Mouse (Mus musculus) midbrain, embryonic 15.5 days (tissue): ENCODE results near the gene Rpp21. TPM values are rescaled to one million over a fixed set of nuclear protein-coding genes. Genes with fewer than 3 reads are reported as not detected.

Experiments used
- ATAC-seq: fragments of 200-750 bp; cut with Nextera tagmentation; replicated peaks from 2 replicates; pipeline ENCODE4 v1.8.0; 2017; ENCODE audit warnings: moderate TSS enrichment
- H3K27ac ChIP-seq: fragments of 300-500 bp; sonication (generic); 2 replicates; pipeline ENCODE4 v1.5.1; 2015; ENCODE audit warnings: mild to moderate bottlenecking, inconsistent platforms
- H3K27me3 ChIP-seq: fragments of 300-500 bp; sonication (generic); replicated peaks from 2 replicates; pipeline ENCODE4 v1.6.1; 2015; ENCODE audit warnings: inconsistent platforms
- H3K36me3 ChIP-seq: fragments of 300-500 bp; sonication (generic); replicated peaks from 2 replicates; pipeline ENCODE4 v1.6.1; 2015; ENCODE audit warnings: inconsistent platforms
- H3K4me1 ChIP-seq: fragments of 300-500 bp; sonication (generic); 2 replicates; pipeline ENCODE4 v1.6.1; 2015; ENCODE audit warnings: inconsistent platforms
- H3K4me2 ChIP-seq: fragments of 300-500 bp; sonication (generic); 2 replicates; pipeline ENCODE4 v1.6.1; 2015; ENCODE audit warnings: inconsistent platforms, mild to moderate bottlenecking, moderate library complexity
- H3K4me3 ChIP-seq: fragments of 300-500 bp; sonication (generic); 2 replicates; pipeline ENCODE4 v1.5.1; 2015; ENCODE audit warnings: mild to moderate bottlenecking, inconsistent platforms
- H3K9ac ChIP-seq: fragments of 300-500 bp; sonication (generic); 2 replicates; pipeline ENCODE4 v1.6.1; 2015; ENCODE audit warnings: mild to moderate bottlenecking, inconsistent platforms
- H3K9me3 ChIP-seq: fragments of 300-500 bp; sonication (generic); 2 replicates; pipeline ENCODE4 v1.6.1; 2016; ENCODE audit warnings: inconsistent platforms
- WGBS: fragments of 180-500 bp; shearing (Covaris S2); methylation state at CpG from one replicate; pipeline ENCODE4 v1.1.7; 2015; ENCODE audit warnings: mixed read lengths; 5-methylcytosine and 5-hydroxymethylcytosine counted together
- polyA plus RNA-seq: library from polyadenylated mRNA; unstranded; fragments of >200 nt; fragmentation: Nextera tagmentation; extraction: Ambion mirVana; gene quantifications from 2 replicates; pipeline ENCODE4 v1.2.1, GENCODE M21; 2015

The Rpp21 gene
- polyA plus RNA-seq, 1 experiment from 2014 or later: 138 TPM

- H3K27ac ChIP-seq: no peak overlapping the region
- no peak overlapping the region for H3K4me2 ChIP-seq
- H3K4me3 ChIP-seq: no peak overlapping the region
- 19% methylated on average over 8 of the region's 8 CpGs for WGBS
- H3K4me1 ChIP-seq: no peaks in the 10 kb centered on the region
- H3K9me3 ChIP-seq: no peaks in the 10 kb centered on the region
- no peak for ATAC-seq
- peaks cover 33% of the 10 kb centered on the region for H3K27me3 ChIP-seq
- no peak overlapping the region for H3K9ac ChIP-seq
- H3K36me3 ChIP-seq: no peaks in the 10 kb centered on the region
Measured at GRCm38 (mm10) chr17:36226921-36227320, 30.9 kb downstream of the Rpp21 start.

- no peak overlapping the region for H3K27ac ChIP-seq
- peaks cover 28% of the 10 kb centered on the region for H3K27me3 ChIP-seq
- no peak overlapping the region for H3K4me2 ChIP-seq
- no peaks in the 10 kb centered on the region for H3K36me3 ChIP-seq
- ATAC-seq: no peak
- H3K4me1 ChIP-seq: no peaks in the 10 kb centered on the region
- no peak overlapping the region for H3K9ac ChIP-seq
- 10% methylated on average over 9 of the region's 9 CpGs for WGBS
- H3K9me3 ChIP-seq: no peaks in the 10 kb centered on the region
- H3K4me3 ChIP-seq: no peak overlapping the region
Measured at GRCm38 (mm10) chr17:36225231-36225824, 32.5 kb downstream of the Rpp21 start.

DNA sequence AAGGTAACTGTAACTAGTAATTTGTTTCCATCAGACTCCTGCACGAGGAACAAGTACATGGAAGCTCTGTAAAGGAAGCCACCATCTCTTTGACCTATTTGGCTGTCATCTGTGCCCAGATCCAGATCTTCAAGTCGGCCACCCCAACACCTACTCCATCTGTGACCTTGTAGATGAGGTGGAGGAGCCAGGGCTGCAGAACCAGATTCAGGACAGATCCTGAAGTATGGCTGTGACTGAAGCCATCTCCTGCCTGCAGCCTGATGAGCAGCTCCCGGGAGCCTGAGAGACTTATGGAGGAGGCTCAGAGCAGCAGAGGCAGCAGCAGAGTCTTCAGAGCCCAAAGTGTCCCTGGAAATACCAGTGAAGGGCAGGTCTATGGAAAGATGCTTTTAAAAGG, 33.4 kb downstream of the Rpp21 start:
- no peak overlapping the region for H3K9ac ChIP-seq
- H3K36me3 ChIP-seq: no peaks in the 10 kb centered on the region
- peaks cover 19% of the 10 kb centered on the region for H3K27me3 ChIP-seq
- no peak for ATAC-seq
- no peaks in the 10 kb centered on the region for H3K9me3 ChIP-seq
- 45% methylated on average over 3 of the region's 3 CpGs for WGBS
- no peak overlapping the region for H3K4me2 ChIP-seq
- H3K27ac ChIP-seq: no peak overlapping the region
- H3K4me3 ChIP-seq: no peak overlapping the region
- no peaks in the 10 kb centered on the region for H3K4me1 ChIP-seq

- no peak overlapping the region for H3K4me2 ChIP-seq
- no peak for ATAC-seq
- H3K36me3 ChIP-seq: no peaks in the 10 kb centered on the region
- no peak overlapping the region for H3K9ac ChIP-seq
- WGBS: 52% methylated on average over 5 of the region's 5 CpGs
- no peak overlapping the region for H3K27ac ChIP-seq
- H3K4me1 ChIP-seq: 0 out of 2 replicates have a peak, but pooled peaks cover 4% of the 10 kb centered on the region
- H3K4me3 ChIP-seq: no peak overlapping the region
- H3K9me3 ChIP-seq: no peaks in the 10 kb centered on the region
- H3K27me3 ChIP-seq: peaks cover 44% of the 10 kb centered on the region
Measured at GRCm38 (mm10) chr17:36218594-36219155, 39.2 kb downstream of the Rpp21 start.

DNA sequence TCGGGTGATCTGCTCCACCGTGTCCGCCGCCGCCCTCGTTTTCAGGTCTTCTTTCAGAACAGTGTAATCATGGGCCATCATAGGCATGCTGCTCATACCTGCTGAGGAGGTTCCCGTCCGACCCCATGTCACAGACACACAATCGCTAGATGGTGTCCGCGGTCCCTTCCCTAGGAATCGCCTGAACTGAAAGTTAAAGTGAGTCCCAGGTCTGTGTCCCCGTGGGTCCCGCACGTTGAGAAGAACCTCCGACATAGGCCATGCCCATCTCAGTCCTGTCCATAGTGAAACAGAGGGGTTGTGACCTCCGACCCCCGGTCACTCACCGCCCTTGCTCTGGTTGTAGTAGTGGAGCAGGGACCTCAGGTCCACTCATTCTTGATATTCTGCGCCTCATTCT, 42.3 kb downstream of the Rpp21 start:
- H3K36me3 ChIP-seq: no peaks in the 10 kb centered on the region
- 6% methylated on average over 20 of the region's 20 CpGs for WGBS
- H3K4me1 ChIP-seq: 0 out of 2 replicates have a peak, but pooled peaks cover 4% of the 10 kb centered on the region
- H3K27me3 ChIP-seq: peaks cover 46% of the 10 kb centered on the region
- peak overlapping the region; percentile 13; the same call in 1 of the 2 replicates for H3K4me2 ChIP-seq
- no peaks in the 10 kb centered on the region for H3K9me3 ChIP-seq
- H3K9ac ChIP-seq: no peak overlapping the region
- 0 out of 2 replicates have a peak overlapping the region, but pooled peaks have one; percentile 0 for H3K4me3 ChIP-seq
- no peak overlapping the region for H3K27ac ChIP-seq
- ATAC-seq: no peak

- no peak for ATAC-seq
- H3K9me3 ChIP-seq: no peaks in the 10 kb centered on the region
- no peak overlapping the region for H3K4me3 ChIP-seq
- H3K4me2 ChIP-seq: no peak overlapping the region
- H3K27me3 ChIP-seq: peaks cover 29% of the 10 kb centered on the region
- no peak overlapping the region for H3K27ac ChIP-seq
- no peak overlapping the region for H3K9ac ChIP-seq
- H3K36me3 ChIP-seq: no peaks in the 10 kb centered on the region
- peaks cover 7% of the 10 kb centered on the region for H3K4me1 ChIP-seq
Measured at GRCm38 (mm10) chr17:36206846-36207245, 51.0 kb downstream of the Rpp21 start.

- peak; percentile 30; the same call in 1 of the 2 replicates for ATAC-seq
- H3K27me3 ChIP-seq: peaks cover 29% of the 10 kb centered on the region
- no peak overlapping the region for H3K27ac ChIP-seq
- peak overlapping the region; percentile 31 for H3K4me3 ChIP-seq
- peaks cover 7% of the 10 kb centered on the region for H3K4me1 ChIP-seq
- no peaks in the 10 kb centered on the region for H3K9me3 ChIP-seq
- under 1% methylated on average over 38 of the region's 41 CpGs for WGBS
- peak overlapping the region; percentile 52 for H3K4me2 ChIP-seq
- H3K9ac ChIP-seq: no peak overlapping the region
- no peaks in the 10 kb centered on the region for H3K36me3 ChIP-seq
Measured at GRCm38 (mm10) chr17:36205862-36206261, 52.0 kb downstream of the Rpp21 start.

Other genes with a start within 250 kb of the Rpp21 start
- 8.4 and 10.0 TPM in 2 replicates for gene H2-T24, start 237.5 kb downstream of the Rpp21 start, polyA plus RNA-seq
- 5.5 and 6.6 TPM in 2 replicates for gene H2-T23, start 225.2 kb downstream of the Rpp21 start, polyA plus RNA-seq
- gene H2-T22, start 215.3 kb downstream of the Rpp21 start, polyA plus RNA-seq: 6.0 and 7.2 TPM in 2 replicates
- not detected in 2 replicates for gene Gm6034, start 215.1 kb downstream of the Rpp21 start, polyA plus RNA-seq
- gene Gm11127, start 199.7 kb downstream of the Rpp21 start, polyA plus RNA-seq: not detected in 2 replicates
- gene Gm19684, start 136.4 kb downstream of the Rpp21 start, polyA plus RNA-seq: not detected in 2 replicates
- gene Gm7030, start 128.6 kb downstream of the Rpp21 start, polyA plus RNA-seq: not detected in 2 replicates
- gene Gm8909, start 89.5 kb downstream of the Rpp21 start, polyA plus RNA-seq: not detected in 2 replicates
- gene H2-T3, start 67.8 kb downstream of the Rpp21 start, polyA plus RNA-seq: 0.14 TPM in 1 of 2 replicates, not detected in the other
- gene Trim39, start 14.2 kb upstream of the Rpp21 start, polyA plus RNA-seq: 29.0 and 31.2 TPM in 2 replicates
- gene H2-M10.2, start 28.4 kb upstream of the Rpp21 start, polyA plus RNA-seq: 0.20 and 0.35 TPM in 2 replicates
- not detected in 2 replicates for gene H2-M10.1, start 68.1 kb upstream of the Rpp21 start, polyA plus RNA-seq
- gene H2-M10.3, start 110.3 kb upstream of the Rpp21 start, polyA plus RNA-seq: not detected in 2 replicates
- gene H2-M10.4, start 204.3 kb upstream of the Rpp21 start, polyA plus RNA-seq: not detected in 2 replicates